Mouse (Mus musculus) embryonic facial prominence, embryonic 13.5 days (tissue): Measurements from ENCODE around the gene Pcp4l1. TPM values are rescaled to one million over a fixed set of nuclear protein-coding genes. Genes with fewer than 3 reads are reported as not detected.

Experiments used
- ATAC-seq: fragments of 200-750 bp; cut with Nextera tagmentation; 2 replicates; pipeline ENCODE4 v1.8.0; 2017; ENCODE audit warnings: low read depth; ENCODE audit not compliant: insufficient number of reproducible peaks, insufficient read depth, low FRiP score, low TSS enrichment
- H3K27ac ChIP-seq: fragments of 300-500 bp; sonication (generic); 2 replicates; pipeline ENCODE4 v1.5.1; 2015; ENCODE audit warnings: moderate library complexity, mild to moderate bottlenecking, inconsistent platforms
- H3K27me3 ChIP-seq: fragments of 300-500 bp; sonication (generic); 2 replicates; pipeline ENCODE4 v1.6.1; 2015; ENCODE audit warnings: mild to moderate bottlenecking, inconsistent platforms
- H3K36me3 ChIP-seq: fragments of 300-500 bp; sonication (generic); 2 replicates; pipeline ENCODE4 v1.6.1; 2015; ENCODE audit warnings: mild to moderate bottlenecking, inconsistent platforms
- H3K4me1 ChIP-seq: fragments of 300-500 bp; sonication (generic); 2 replicates; pipeline ENCODE4 v1.6.1; 2015; ENCODE audit warnings: inconsistent platforms
- H3K4me2 ChIP-seq: fragments of 300-500 bp; sonication (generic); 2 replicates; pipeline ENCODE4 v1.6.1; 2015; ENCODE audit warnings: moderate library complexity, mild to moderate bottlenecking, inconsistent platforms
- H3K4me3 ChIP-seq: fragments of 300-500 bp; sonication (generic); 2 replicates; pipeline ENCODE4 v1.5.1; 2015; ENCODE audit warnings: mild to moderate bottlenecking, inconsistent platforms
- H3K9ac ChIP-seq: fragments of 300-500 bp; sonication (generic); 2 replicates; pipeline ENCODE4 v1.6.1; 2015; ENCODE audit warnings: mild to moderate bottlenecking, inconsistent platforms
- H3K9me3 ChIP-seq: fragments of 300-500 bp; sonication (generic); 2 replicates; pipeline ENCODE4 v1.6.1; 2016; ENCODE audit warnings: inconsistent platforms
- WGBS: fragments of 180-500 bp; shearing (Covaris S2); methylation state at CpG from one replicate; pipeline ENCODE4 v1.1.7; 2015; ENCODE audit warnings: mixed read lengths; 5-methylcytosine and 5-hydroxymethylcytosine counted together
- polyA plus RNA-seq: library from polyadenylated mRNA; unstranded; fragments of >200 nt; fragmentation: Nextera tagmentation; extraction: Ambion mirVana; gene quantifications from 2 replicates; pipeline ENCODE4 v1.2.1, GENCODE M21; 2015

Pcp4l1 gene
- polyA plus RNA-seq, 1 experiment from 2014 or later: 25.2 TPM

DNA sequence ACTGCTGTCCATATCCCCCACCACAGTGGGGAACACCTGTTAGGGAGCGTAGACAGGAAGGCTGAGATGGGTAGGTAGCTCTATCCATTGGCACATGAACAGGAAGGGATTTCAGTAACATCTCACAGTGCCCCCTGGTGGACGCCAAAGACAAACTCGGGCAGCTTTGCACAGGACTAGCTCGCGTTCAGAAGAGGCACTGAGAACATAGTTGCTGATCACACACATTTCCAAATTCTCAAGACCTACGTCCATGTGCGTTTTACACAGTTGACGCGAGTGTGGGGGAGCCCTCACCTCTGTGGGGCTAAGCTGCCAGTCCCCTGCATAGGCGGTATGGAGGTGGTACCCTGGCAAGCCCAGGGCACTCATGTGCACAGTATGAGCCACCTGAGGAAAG is 24.8 kb upstream of the Pcp4l1 start:
- peak overlapping the region; percentile 89 for H3K4me2 ChIP-seq
- peaks cover 13% of the 10 kb centered on the region for H3K4me1 ChIP-seq
- H3K27ac ChIP-seq: no peak overlapping the region
- WGBS: 7% methylated on average over 10 of the region's 10 CpGs
- peaks cover 23% of the 10 kb centered on the region for H3K36me3 ChIP-seq
- peak overlapping the region; percentile 72 for H3K4me3 ChIP-seq
- no peak overlapping the region for H3K9ac ChIP-seq
- ATAC-seq: no peak; the same call in 1 of the 2 replicates
- no peaks in the 10 kb centered on the region for H3K9me3 ChIP-seq
- no peaks in the 10 kb centered on the region for H3K27me3 ChIP-seq

DNA sequence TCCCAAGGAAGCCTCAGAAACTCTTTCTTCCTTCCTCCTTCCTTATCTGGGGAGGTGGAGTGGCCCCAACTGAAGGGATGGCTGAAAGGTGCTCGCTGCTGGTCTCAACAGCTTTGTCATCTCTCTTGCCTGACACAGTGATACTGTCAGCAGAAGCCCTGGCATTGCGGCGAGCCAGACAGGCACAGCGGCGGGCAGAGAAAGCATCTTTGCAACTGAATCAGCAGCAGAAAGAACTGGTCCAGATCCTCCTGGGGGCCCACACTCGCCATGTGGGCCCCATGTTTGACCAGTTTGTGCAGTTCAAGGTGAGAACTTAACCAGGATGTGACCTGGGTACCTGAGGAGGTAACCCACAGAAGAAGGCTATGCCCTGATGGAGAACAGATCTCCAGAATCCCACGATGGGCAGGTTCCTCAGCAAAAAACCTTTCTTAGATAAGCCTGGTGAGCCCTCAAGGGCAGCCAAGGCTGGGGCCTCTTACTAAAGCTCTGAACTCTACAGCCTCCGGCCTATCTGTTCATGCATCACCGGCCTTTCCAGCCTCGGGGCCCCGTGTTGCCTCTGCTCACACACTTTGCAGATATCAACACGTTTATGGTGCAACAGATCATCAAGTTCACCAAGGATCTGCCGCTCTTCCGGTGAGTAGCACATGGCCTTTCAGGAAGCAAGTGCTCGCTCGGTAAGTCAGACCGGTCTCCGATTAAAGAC is 20.3 kb upstream of the Pcp4l1 start:
- ATAC-seq: no peak
- no peak overlapping the region for H3K4me3 ChIP-seq
- peaks cover 23% of the 10 kb centered on the region for H3K36me3 ChIP-seq
- 89% methylated on average over 18 of the region's 18 CpGs for WGBS
- no peak overlapping the region for H3K9ac ChIP-seq
- H3K27me3 ChIP-seq: no peaks in the 10 kb centered on the region
- H3K9me3 ChIP-seq: no peaks in the 10 kb centered on the region
- H3K4me2 ChIP-seq: no peak overlapping the region
- no peak overlapping the region for H3K27ac ChIP-seq
- H3K4me1 ChIP-seq: peaks cover 8% of the 10 kb centered on the region

- no peak within 1 kb of the TSS for H3K4me2 ChIP-seq
These were observed 17.9 kb upstream of the Pcp4l1 start, which contains the start of gene Nr1i3 for GRCm38 (mm10) chr1:171213801-171214496. Gene Nr1i3, plus strand, starts transcription at chr1:171213970.

GRCm38 (mm10) chr1:171212854-171213253 is 16.8 kb upstream of the Pcp4l1 start:
- H3K27me3 ChIP-seq: no peaks in the 10 kb centered on the region
- 40% methylated on average over 3 of the region's 3 CpGs for WGBS
- ATAC-seq: no peak
- no peak overlapping the region for H3K4me2 ChIP-seq
- no peak overlapping the region for H3K9ac ChIP-seq
- no peaks in the 10 kb centered on the region for H3K36me3 ChIP-seq
- H3K4me3 ChIP-seq: no peak overlapping the region
- H3K4me1 ChIP-seq: no peaks in the 10 kb centered on the region
- H3K9me3 ChIP-seq: no peaks in the 10 kb centered on the region
- H3K27ac ChIP-seq: no peak overlapping the region

More at GRCm38 (mm10) chr1:171213801-171214496, 17.9 kb upstream of the Pcp4l1 start, which contains the start of gene Nr1i3:
- no peak for ATAC-seq
- peaks cover 10% of the 10 kb centered on the region for H3K36me3 ChIP-seq
- H3K4me3 ChIP-seq: no peak within 1 kb of the TSS
- no peak within 1 kb of the TSS for H3K9ac ChIP-seq
- H3K9me3 ChIP-seq: no peaks in the 10 kb centered on the region
- 64% methylated on average over 10 of the region's 10 CpGs for WGBS
- H3K27me3 ChIP-seq: no peaks in the 10 kb centered on the region
- H3K4me1 ChIP-seq: no peaks in the 10 kb centered on the region
- H3K27ac ChIP-seq: no peak within 1 kb of the TSS

DNA sequence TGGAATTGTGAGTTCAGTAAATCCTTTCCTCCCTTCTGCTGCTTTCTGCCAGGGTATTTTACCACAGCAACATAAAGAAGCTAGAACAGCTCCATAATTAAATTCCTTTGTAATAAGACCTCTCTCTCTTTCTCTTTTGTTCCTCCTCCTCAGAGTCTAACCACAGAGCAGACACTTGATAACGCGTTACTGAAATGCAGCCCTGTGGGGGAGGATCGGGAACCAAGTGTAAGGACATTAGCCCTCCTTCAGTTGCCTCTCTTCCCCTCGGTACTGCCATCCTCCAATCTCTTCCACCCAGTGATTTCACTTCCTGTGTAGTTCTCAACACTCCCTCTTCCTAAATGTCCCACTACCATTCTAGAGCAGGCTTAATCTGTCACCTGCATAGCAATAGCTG is 13.3 kb upstream of the Pcp4l1 start:
- H3K4me3 ChIP-seq: no peak overlapping the region
- ATAC-seq: no peak
- 29% methylated on average over 4 of the region's 4 CpGs for WGBS
- H3K27me3 ChIP-seq: 0 out of 2 replicates have a peak, but pooled peaks cover 2% of the 10 kb centered on the region
- H3K36me3 ChIP-seq: no peaks in the 10 kb centered on the region
- H3K4me2 ChIP-seq: no peak overlapping the region
- H3K9me3 ChIP-seq: no peaks in the 10 kb centered on the region
- no peaks in the 10 kb centered on the region for H3K4me1 ChIP-seq
- H3K9ac ChIP-seq: no peak overlapping the region
- no peak overlapping the region for H3K27ac ChIP-seq

DNA sequence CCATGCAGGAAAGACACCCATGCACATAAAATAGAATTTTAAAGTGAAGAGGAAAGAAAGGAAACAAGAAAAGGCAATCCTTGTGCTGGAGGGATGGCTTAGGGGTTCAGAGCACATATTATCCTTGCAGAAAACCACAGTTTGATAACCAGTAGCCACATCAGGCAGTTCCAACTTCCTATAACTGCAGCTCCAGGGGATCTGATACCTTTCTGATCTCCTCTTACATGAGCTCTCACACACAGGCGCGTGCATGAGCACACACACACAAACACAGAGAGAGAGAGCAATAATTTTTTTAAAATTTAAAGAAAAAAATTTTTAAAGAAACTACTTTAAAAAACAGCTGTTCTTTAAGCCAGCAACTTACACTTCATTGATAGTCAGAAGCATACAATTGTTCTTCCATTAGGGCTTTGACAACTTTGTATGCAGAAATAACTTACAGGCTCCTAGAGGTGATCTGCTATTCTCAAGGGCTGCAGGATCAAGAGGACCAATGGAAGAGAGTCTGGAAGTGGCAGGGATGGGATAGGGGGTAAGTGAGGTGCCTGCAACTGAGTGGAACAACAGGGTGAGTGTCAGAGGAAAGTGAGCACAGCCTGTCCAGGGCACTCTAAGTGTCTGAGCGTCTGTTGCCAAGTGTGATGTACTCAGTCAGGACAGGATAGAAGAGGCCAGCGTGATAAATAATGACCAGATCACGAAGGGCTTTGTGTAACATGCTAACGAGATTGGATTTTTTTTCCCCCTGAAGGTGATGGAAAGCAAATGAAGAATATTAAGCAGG is 9.8 kb upstream of the Pcp4l1 start:
- Histone ChIP-seq H3K36me3 (no peaks in the 10 kb centered on the region), H3K9ac (no peak overlapping the region), H3K27me3 (0 out of 2 replicates have a peak, but pooled peaks cover 2% of the 10 kb centered on the region), H3K4me1 (no peaks in the 10 kb centered on the region), H3K4me2 (no peak overlapping the region), H3K4me3 (no peak overlapping the region), H3K9me3 (no peaks in the 10 kb centered on the region), H3K27ac (no peak overlapping the region)
- 76% methylated on average over 6 of the region's 6 CpGs for WGBS
- ATAC-seq: no peak

GRCm38 (mm10) chr1:171204249-171204644 is 8.2 kb upstream of the Pcp4l1 start:
- ATAC-seq: no peak
- WGBS: 39% methylated on average over 7 of the region's 7 CpGs
- Histone ChIP-seq H3K4me1 (no peaks in the 10 kb centered on the region), H3K27ac (no peak overlapping the region), H3K36me3 (no peaks in the 10 kb centered on the region), H3K27me3 (0 out of 2 replicates have a peak, but pooled peaks cover 5% of the 10 kb centered on the region), H3K4me3 (no peak overlapping the region), H3K9ac (no peak overlapping the region), H3K9me3 (no peaks in the 10 kb centered on the region), H3K4me2 (no peak overlapping the region)

DNA sequence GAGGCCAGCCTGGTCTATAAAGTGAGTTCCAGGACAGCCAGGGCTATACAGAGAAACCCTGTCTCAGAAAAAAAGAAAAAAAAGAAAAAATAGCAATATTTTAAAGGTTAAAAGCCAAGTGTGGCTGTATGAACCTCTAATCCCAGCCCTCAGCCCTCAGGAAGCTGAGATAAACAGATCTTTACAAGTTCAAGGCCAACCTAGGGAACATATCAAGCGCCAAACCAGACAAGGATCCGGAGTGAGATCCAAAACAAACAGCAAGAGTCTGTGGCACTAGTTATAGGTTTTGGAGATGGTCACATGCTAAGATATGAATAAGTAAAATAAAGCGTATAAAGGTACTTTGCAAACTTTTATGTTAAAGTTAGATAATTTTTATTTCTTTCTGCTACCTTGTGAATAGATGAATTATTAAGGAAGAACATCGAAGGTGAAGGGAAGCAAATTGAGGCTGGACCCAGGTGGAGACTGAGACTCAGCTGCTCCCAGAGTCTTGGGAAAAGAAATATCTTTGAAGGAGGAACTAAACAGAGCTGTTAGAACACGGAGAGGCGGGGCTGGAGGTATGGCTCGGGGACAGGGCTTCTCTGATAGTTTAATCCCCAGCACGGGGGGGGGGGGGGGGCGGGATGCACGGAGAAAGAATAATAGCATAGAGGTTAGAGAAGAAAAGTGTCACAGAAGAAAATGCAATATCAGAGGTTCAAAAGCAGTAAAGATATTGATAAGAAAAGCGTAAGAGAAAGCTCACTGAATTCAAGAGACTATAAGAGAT is 7.6 kb upstream of the Pcp4l1 start:
- 53% methylated on average over 10 of the region's 11 CpGs for WGBS
- Histone ChIP-seq H3K9ac (no peak overlapping the region), H3K27me3 (peaks cover 5% of the 10 kb centered on the region; the same call in 1 of the 2 replicates), H3K4me2 (no peak overlapping the region), H3K27ac (no peak overlapping the region), H3K9me3 (no peaks in the 10 kb centered on the region), H3K36me3 (no peaks in the 10 kb centered on the region), H3K4me1 (no peaks in the 10 kb centered on the region), H3K4me3 (no peak overlapping the region)
- no peak for ATAC-seq

- no peak overlapping the region for H3K4me3 ChIP-seq
- H3K4me2 ChIP-seq: no peak overlapping the region
- peaks cover 5% of the 10 kb centered on the region for H3K4me1 ChIP-seq
- no peaks in the 10 kb centered on the region for H3K36me3 ChIP-seq
- H3K9ac ChIP-seq: no peak overlapping the region
- 95% methylated on average over 1 of the region's 1 CpGs for WGBS
- peaks cover 21% of the 10 kb centered on the region for H3K27me3 ChIP-seq
- no peaks in the 10 kb centered on the region for H3K9me3 ChIP-seq
- no peak for ATAC-seq
- H3K27ac ChIP-seq: no peak overlapping the region
These were observed 4.7 kb upstream of the Pcp4l1 start for GRCm38 (mm10) chr1:171200769-171201168.

DNA sequence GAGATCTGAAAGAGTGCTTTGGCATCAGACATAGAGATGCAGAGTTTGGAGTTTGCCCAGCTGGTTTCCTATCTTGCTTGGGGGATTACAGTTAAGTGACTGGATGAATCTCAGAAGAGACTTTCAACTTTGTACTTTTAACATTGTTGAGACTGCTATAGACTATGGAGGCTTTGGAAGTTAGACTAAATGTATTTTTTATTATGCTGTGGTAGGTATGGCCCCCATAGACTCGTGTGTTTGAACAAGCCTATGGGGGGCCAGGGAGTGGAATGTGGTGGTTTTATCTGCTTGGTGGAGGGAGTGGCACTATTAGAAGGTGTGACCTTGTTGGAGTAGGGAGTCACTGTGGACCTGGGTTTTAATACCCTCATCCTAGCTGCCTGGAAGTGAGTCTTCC is 3.5 kb upstream of the Pcp4l1 start:
- no peak overlapping the region for H3K4me2 ChIP-seq
- no peak overlapping the region for H3K4me3 ChIP-seq
- no peak overlapping the region for H3K27ac ChIP-seq
- peaks cover 33% of the 10 kb centered on the region for H3K27me3 ChIP-seq
- H3K9me3 ChIP-seq: no peaks in the 10 kb centered on the region
- no peak overlapping the region for H3K9ac ChIP-seq
- H3K36me3 ChIP-seq: no peaks in the 10 kb centered on the region
- WGBS: 69% methylated on average over 1 of the region's 1 CpGs
- no peak for ATAC-seq
- H3K4me1 ChIP-seq: peaks cover 16% of the 10 kb centered on the region
